Mouse (Mus musculus): ENCODE measurements at regions not wholly inside any gene's neighbourhood (a gene's known extent, or its start where the extent isn't known, plus 50 kb on each side); places are given as distances from the start of the nearest gene placed in this dataset.

- TF ChIP-seq CTCF (IDR thresholded peaks at IDR 0.05; ENCODE audit: control insufficient read depth, insufficient read depth, insufficient replicate concordance, low read depth, low read length) (no peak), POLR2A (IDR thresholded peaks at IDR 0.05; ENCODE audit: control insufficient read depth, low read depth, low read length) (no peak)
Observed at GRCm38 (mm10) chr5:149818812-149819211, 140.8 kb downstream of the B3glct start.

All from testis, adult 2 months (tissue).